Mouse (Mus musculus) liver, embryonic 11.5 days (tissue): Measurements from ENCODE around the gene Olfr1087. TPM values are rescaled to one million over a fixed set of nuclear protein-coding genes. Genes with fewer than 3 reads are reported as not detected.
"Not testable (repeated sequence)": the region's sequence is repeated elsewhere in the genome, so short reads cannot be mapped to it uniquely, and the experiment has no call there.

ENCODE experiments used
- ATAC-seq: fragments of 200-750 bp; cut with Nextera tagmentation; replicated peaks from 2 replicates; pipeline ENCODE4 v1.8.0; 2017; ENCODE audit warnings: moderate number of reproducible peaks, mild to moderate bottlenecking, moderate TSS enrichment, moderate library complexity; ENCODE audit not compliant: low FRiP score
- DNase-seq: peaks from one replicate; pipeline ENCODE4 v3.0.0-alpha.2; 2017; ENCODE audit warnings: low spot score
- H3K27ac ChIP-seq: fragments of 300-500 bp; sonication (generic); 2 replicates; pipeline ENCODE4 v1.5.1; 2014; ENCODE audit warnings: mild to moderate bottlenecking, low read depth, low read length, control low read depth
- H3K27me3 ChIP-seq: fragments of 300-500 bp; sonication (generic); replicated peaks from 2 replicates; pipeline ENCODE4 v1.6.1; 2014; ENCODE audit warnings: low read length, mixed read lengths; ENCODE audit not compliant: control insufficient read depth, insufficient read depth
- H3K36me3 ChIP-seq: fragments of 300-500 bp; sonication (generic); 2 replicates; pipeline ENCODE4 v1.6.1; 2014; ENCODE audit warnings: mild to moderate bottlenecking, low read length, moderate library complexity, mixed read lengths; ENCODE audit not compliant: control insufficient read depth, insufficient read depth
- H3K4me1 ChIP-seq: fragments of 300-500 bp; sonication (generic); replicated peaks from 2 replicates; pipeline ENCODE4 v1.6.1; 2014; ENCODE audit warnings: low read length, mixed read lengths; ENCODE audit not compliant: control insufficient read depth, insufficient read depth
- H3K4me2 ChIP-seq: fragments of 300-500 bp; sonication (generic); 2 replicates; pipeline ENCODE4 v1.6.1; 2014; ENCODE audit warnings: mild to moderate bottlenecking, control low read depth, moderate library complexity
- H3K4me3 ChIP-seq: fragments of 300-500 bp; sonication (generic); 2 replicates; pipeline ENCODE4 v1.5.1; 2014; ENCODE audit warnings: low read depth, low read length, control low read depth
- H3K9ac ChIP-seq: fragments of 300-500 bp; sonication (generic); 2 replicates; pipeline ENCODE4 v1.6.1; 2014; ENCODE audit warnings: low read depth, low read length, control low read depth
- H3K9me3 ChIP-seq: fragments of 300-500 bp; sonication (generic); 2 replicates; pipeline ENCODE4 v1.6.1; 2016; ENCODE audit warnings: low read length, inconsistent platforms, mixed read lengths; ENCODE audit not compliant: control insufficient read depth
- WGBS: fragments of 180-500 bp; shearing (Covaris S2); extraction: QIAGEN DNeasy Blood & Tissue Kit; methylation state at CpG from one replicate; pipeline ENCODE4 v1.1.7; 2014; 5-methylcytosine and 5-hydroxymethylcytosine counted together
- polyA plus RNA-seq: library from polyadenylated mRNA; unstranded; fragments of >200 nt; fragmentation: Nextera tagmentation; extraction: Ambion mirVana; gene quantifications from 2 replicates; pipeline ENCODE4 v1.2.1, GENCODE M21; 2014

Gene Olfr1087
- polyA plus RNA-seq = not detected in 2 replicates

GRCm38 (mm10) chr2:86698295-86698694 lies at the start of gene Olfr1087:
TSS of gene Olfr1087 (minus strand) at chr2:86698395.
- no peak for DNase-seq
- Histone ChIP-seq H3K4me3 (no peak within 1 kb of the TSS), H3K9me3 (no peaks in the 10 kb centered on the region), H3K27ac (no peak within 1 kb of the TSS), H3K36me3 (no peaks in the 10 kb centered on the region), H3K4me2 (no peak within 1 kb of the TSS), H3K9ac (no peak within 1 kb of the TSS), H3K27me3 (no peaks in the 10 kb centered on the region), H3K4me1 (no peaks in the 10 kb centered on the region)
- ATAC-seq = no peak

- no peak for ATAC-seq
- H3K27me3 ChIP-seq = no peaks in the 10 kb centered on the region
- no peaks in the 10 kb centered on the region for H3K9me3 ChIP-seq
Measured at GRCm38 (mm10) chr2:86733601-86734000, 35.4 kb upstream of the Olfr1087 start, which contains the start of gene Olfr1089. TSS of gene Olfr1089 (minus strand) at chr2:86733701.

GRCm38 (mm10) chr2:86679992-86680391 lies 18.2 kb downstream of the Olfr1087 start, which contains the start of gene Olfr1086:
TSS of gene Olfr1086 (minus strand) at chr2:86680092.
- Histone ChIP-seq H3K4me2 (no peak within 1 kb of the TSS), H3K9ac (no peak within 1 kb of the TSS), H3K9me3 (no peaks in the 10 kb centered on the region), H3K4me1 (no peaks in the 10 kb centered on the region), H3K4me3 (no peak within 1 kb of the TSS), H3K36me3 (no peaks in the 10 kb centered on the region), H3K27me3 (no peaks in the 10 kb centered on the region), H3K27ac (no peak within 1 kb of the TSS)
- DNase-seq (no peak), ATAC-seq (no peak)
- WGBS = 83% methylated on average over 2 of the region's 2 CpGs

More at GRCm38 (mm10) chr2:86733601-86734000, 35.4 kb upstream of the Olfr1087 start, which contains the start of gene Olfr1089:
- H3K4me1 ChIP-seq = no peaks in the 10 kb centered on the region
- no peak within 1 kb of the TSS for H3K9ac ChIP-seq
- H3K36me3 ChIP-seq = no peaks in the 10 kb centered on the region
- no peak within 1 kb of the TSS for H3K4me3 ChIP-seq
- H3K27ac ChIP-seq = no peak within 1 kb of the TSS
- no peak for DNase-seq
- no peak within 1 kb of the TSS for H3K4me2 ChIP-seq

GRCm38 (mm10) chr2:86661919-86662318 lies 36.3 kb downstream of the Olfr1087 start, which contains the start of gene Olfr1085:
TSS of gene Olfr1085 (minus strand) at chr2:86662019.
- no peaks in the 10 kb centered on the region for H3K36me3 ChIP-seq
- WGBS = 20% methylated on average over 1 of the region's 1 CpGs
- H3K4me1 ChIP-seq = no peaks in the 10 kb centered on the region
- no peak within 1 kb of the TSS for H3K4me2 ChIP-seq
- no peaks in the 10 kb centered on the region for H3K9me3 ChIP-seq
- H3K4me3 ChIP-seq = no peak within 1 kb of the TSS
- no peak within 1 kb of the TSS for H3K9ac ChIP-seq
- DNase-seq (no peak), ATAC-seq (no peak)
- H3K27ac ChIP-seq = no peak within 1 kb of the TSS
- no peaks in the 10 kb centered on the region for H3K27me3 ChIP-seq

- not testable (repeated sequence) for DNase-seq, H3K36me3 ChIP-seq, H3K9me3 ChIP-seq, H3K4me3 ChIP-seq, H3K27me3 ChIP-seq, H3K9ac ChIP-seq, H3K4me1 ChIP-seq, H3K4me2 ChIP-seq, H3K27ac ChIP-seq, ATAC-seq
- 85% methylated on average over 1 of the region's 1 CpGs for WGBS
Measured at GRCm38 (mm10) chr2:86639625-86640024, 58.6 kb downstream of the Olfr1087 start, which contains the start of gene Olfr1084. TSS of gene Olfr1084 (minus strand) at chr2:86639725.

Other genes starting within 250 kb of the Olfr1087 start
- gene Olfr1065, start 247.8 kb downstream of the Olfr1087 start, polyA plus RNA-seq = not detected in 2 replicates
- not detected in 2 replicates for gene Olfr1066, start 242.1 kb downstream of the Olfr1087 start, polyA plus RNA-seq
- not detected in 2 replicates for gene Olfr228, start 211.0 kb downstream of the Olfr1087 start, polyA plus RNA-seq
- not detected in 2 replicates for gene Olfr1076, start 189.9 kb downstream of the Olfr1087 start, polyA plus RNA-seq
- gene Olfr1079, start 155.9 kb downstream of the Olfr1087 start, polyA plus RNA-seq = not detected in 2 replicates
- not detected in 2 replicates for gene Olfr1080, start 140.2 kb downstream of the Olfr1087 start, polyA plus RNA-seq
- gene Olfr1082, start 99.4 kb downstream of the Olfr1087 start, polyA plus RNA-seq = not detected in 2 replicates
- not detected in 2 replicates for gene Olfr1084, start 58.7 kb downstream of the Olfr1087 start, polyA plus RNA-seq
- not detected in 2 replicates for gene Olfr1085, start 36.4 kb downstream of the Olfr1087 start, polyA plus RNA-seq
- not detected in 2 replicates for gene Olfr1086, start 18.3 kb downstream of the Olfr1087 start, polyA plus RNA-seq
- gene Olfr1089, start 35.3 kb upstream of the Olfr1087 start, polyA plus RNA-seq = not detected in 2 replicates
- not detected in 2 replicates for gene Olfr1090, start 60.6 kb upstream of the Olfr1087 start, polyA plus RNA-seq
- gene Olfr1093, start 84.1 kb upstream of the Olfr1087 start, polyA plus RNA-seq = not detected in 2 replicates
- not detected in 2 replicates for gene Olfr141, start 111.6 kb upstream of the Olfr1087 start, polyA plus RNA-seq
- gene Olfr1094, start 126.3 kb upstream of the Olfr1087 start, polyA plus RNA-seq = not detected in 2 replicates
- gene Olfr1095, start 153.3 kb upstream of the Olfr1087 start, polyA plus RNA-seq = not detected in 2 replicates
- not detected in 2 replicates for gene Gm13723, start 176.4 kb upstream of the Olfr1087 start, polyA plus RNA-seq
- not detected in 2 replicates for gene Olfr1097, start 193.8 kb upstream of the Olfr1087 start, polyA plus RNA-seq
- gene Olfr1098, start 226.2 kb upstream of the Olfr1087 start, polyA plus RNA-seq = not detected in 2 replicates